Mouse (Mus musculus): ENCODE data around the gene B3gat3. TPM values are rescaled to one million over a fixed set of nuclear protein-coding genes. Genes with fewer than 3 reads are reported as not detected.
"Not testable (repeated sequence)": the region's sequence is repeated elsewhere in the genome, so short reads cannot be mapped to it uniquely, and the experiment has no call there.

Gene B3gat3
- total RNA-seq, 2 experiments from 2014 or later, result 56.3 to 66.1 TPM

- DNase-seq, result peak; percentile 59 to 77
These were observed 22.2 kb downstream of the B3gat3 start for GRCm38 (mm10) chr19:8942276-8942964.

DNA sequence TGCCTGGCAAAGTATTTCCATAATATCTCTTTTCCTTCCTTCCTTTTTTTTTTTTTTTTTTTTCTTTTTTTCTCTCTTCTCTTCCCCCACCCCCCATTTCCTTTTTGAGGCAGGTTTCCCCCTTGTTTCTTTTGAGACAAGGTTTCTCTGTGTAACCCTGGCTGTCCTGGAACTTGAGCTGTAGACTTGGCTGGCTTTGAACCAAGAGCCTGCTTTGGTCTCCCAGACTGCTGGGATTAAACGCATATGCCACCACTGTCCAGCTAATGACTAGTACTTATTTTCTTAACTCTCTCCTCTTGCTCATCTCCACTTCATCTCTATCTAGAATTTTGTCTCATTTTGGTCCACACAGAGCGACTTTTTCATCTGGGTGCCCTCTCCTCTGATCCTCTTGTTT lies 22.9 kb downstream of the B3gat3 start:
- no peak for DNase-seq

- DNase-seq, result no peak
These were observed 23.9 kb downstream of the B3gat3 start for GRCm38 (mm10) chr19:8944062-8944461.

DNA sequence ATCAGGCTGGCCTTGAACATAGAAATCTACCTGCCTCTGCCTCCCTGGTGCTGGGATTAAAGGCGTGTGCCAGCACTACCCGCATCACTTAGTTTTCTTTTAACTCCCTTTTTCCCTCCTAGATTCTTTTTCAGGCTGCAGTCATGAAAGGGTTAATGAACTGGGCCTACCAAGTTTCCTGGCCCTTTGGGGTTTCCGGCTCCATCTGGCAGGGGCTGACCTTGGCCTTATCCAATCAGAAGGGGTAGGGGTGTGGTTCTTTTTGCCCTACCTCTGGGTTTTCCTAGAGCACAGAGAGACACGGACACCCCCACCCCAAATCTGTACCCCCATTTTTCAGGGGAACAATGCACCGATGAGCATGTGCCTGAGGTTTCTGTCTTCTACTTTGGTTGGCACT lies 24.6 kb downstream of the B3gat3 start:
- peak; percentile 81 to 88 for DNase-seq

- no peak for DNase-seq
These were observed 25.1 kb downstream of the B3gat3 start for GRCm38 (mm10) chr19:8945251-8945650.

GRCm38 (mm10) chr19:8946929-8947328 lies 26.8 kb downstream of the B3gat3 start:
- no peak for DNase-seq

GRCm38 (mm10) chr19:8950190-8950589 lies 30.0 kb downstream of the B3gat3 start:
- DNase-seq, result no peak

DNA sequence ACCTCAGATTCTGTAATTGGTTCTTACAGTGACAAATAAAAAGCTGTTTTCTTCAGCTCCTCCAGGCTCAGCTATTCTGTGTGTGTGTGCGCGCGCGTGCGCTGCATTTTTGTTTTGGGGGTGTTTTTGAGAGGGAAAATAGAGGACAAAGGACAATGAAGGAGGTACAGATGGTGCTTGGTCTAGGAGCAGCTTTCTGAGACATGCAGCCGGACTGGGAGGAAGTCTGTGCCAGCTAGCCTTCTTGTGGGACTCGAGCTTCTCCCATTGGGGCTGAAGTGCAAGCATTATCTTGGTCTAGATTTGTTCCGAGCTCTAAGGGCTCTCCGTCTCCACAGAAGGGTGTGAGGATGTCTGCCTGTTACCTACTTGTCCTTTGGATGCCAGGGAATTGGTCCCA lies 32.1 kb downstream of the B3gat3 start:
- no peak for DNase-seq

DNA sequence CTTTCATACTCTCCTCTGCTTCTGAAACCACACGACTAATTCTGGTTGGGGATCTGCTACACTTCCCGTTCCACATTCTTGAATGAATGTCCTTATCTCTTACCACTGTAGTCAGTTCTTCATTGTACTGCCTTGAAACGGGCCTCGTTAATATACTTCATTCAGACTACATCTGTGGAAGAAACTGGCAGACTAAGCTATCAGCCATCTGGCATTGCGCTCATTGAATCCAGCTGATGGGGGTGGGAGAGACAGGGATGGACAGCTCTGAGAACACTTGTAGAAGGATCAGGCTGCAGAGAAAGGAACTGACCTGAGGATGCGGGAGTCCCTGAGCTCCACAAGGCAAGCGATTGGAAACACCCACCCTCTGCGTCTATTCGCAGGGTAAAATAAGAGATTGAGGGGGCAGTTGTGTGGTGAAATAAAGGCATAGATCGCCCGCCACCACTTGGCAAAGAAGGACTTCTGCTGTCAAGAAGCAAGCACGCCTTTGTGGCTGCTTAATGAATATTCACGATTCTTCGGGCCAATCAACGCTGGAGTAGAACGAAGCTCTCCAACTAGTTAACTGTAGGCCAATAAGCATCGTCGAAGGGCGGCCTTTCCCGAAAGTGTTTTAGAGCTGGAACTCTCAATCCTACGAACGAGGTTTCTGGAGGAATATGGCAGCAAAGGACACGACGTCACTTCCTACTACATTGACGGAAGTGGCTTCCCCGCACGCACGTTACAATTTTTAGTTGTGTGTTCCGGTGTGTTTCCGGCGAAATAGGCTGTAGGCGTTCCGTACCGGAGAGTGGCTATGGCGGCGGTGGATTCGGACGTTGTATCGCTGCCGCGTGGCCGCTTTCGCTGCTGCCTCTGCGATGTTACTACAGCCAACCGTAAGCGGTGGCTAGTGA lies 33.2 kb downstream of the B3gat3 start, which contains the start of gene Tut1:
Gene Tut1, plus strand, starts transcription at position 713 of the 905 bp plus-strand sequence.
- DNase-seq, result peak; percentile 87 to 88

- DNase-seq, result no peak
These were observed 34.0 kb downstream of the B3gat3 start for GRCm38 (mm10) chr19:8954171-8954570.

GRCm38 (mm10) chr19:8962256-8962655 lies 42.1 kb downstream of the B3gat3 start:
- DNase-seq, result no peak

DNA sequence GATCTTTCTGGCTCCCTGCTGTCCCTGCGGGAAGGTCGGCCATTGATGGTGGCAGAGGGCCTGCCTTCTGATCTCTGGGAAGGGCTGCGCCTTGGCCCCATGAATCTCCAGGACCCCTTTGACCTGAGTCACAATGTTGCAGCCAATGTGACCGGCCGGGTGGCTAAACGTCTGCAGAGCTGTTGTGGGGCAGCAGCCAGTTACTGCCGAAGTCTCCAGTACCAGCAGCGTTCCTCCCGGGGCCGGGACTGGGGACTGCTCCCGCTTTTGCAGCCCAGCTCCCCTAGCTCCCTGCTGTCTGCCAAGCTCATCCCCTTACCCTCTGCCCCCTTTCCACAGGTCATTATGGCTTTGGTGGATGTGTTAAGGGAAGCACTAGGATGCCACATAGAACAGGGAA lies 44.9 kb downstream of the B3gat3 start:
- DNase-seq, result no peak

DNA sequence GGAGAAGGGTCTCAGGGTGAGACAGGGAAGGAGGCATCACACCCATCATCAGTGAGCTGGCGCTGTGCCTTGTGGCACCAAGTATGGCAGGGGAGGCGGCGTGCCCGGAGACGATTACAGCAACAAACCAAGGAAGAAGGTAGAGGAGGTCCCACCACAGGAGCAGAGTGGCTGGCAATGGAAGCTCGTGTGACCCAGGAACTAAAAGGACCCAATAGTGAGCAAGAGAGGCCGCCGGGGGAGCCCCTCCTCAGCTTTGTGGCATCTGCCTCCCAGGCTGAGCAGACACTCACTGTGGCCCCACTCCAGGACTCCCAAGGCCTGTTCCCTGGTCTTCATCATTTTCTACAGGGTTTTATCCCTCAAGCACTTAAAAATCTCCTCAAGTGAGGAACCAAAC lies 45.6 kb downstream of the B3gat3 start:
- DNase-seq, result no peak

DNA sequence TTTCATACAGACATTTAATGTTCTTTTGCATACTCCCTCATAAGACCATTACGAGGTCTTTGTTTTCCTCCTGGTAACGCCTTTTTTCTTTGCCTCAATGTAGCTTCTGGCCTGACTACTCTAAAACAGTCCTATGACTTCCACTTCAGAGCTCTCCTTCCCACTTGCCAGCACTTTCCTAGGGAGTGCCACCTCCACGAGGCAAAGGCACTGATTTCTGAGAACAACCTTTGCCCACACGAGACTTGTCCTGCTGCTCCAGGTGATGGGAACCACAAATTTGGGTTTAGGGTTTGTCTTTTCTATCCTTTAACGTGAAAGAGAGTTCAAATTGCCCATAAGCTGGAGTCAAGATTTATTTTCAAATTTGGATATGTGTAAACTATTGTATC lies 46.0 kb downstream of the B3gat3 start:
- DNase-seq, result no peak

DNA sequence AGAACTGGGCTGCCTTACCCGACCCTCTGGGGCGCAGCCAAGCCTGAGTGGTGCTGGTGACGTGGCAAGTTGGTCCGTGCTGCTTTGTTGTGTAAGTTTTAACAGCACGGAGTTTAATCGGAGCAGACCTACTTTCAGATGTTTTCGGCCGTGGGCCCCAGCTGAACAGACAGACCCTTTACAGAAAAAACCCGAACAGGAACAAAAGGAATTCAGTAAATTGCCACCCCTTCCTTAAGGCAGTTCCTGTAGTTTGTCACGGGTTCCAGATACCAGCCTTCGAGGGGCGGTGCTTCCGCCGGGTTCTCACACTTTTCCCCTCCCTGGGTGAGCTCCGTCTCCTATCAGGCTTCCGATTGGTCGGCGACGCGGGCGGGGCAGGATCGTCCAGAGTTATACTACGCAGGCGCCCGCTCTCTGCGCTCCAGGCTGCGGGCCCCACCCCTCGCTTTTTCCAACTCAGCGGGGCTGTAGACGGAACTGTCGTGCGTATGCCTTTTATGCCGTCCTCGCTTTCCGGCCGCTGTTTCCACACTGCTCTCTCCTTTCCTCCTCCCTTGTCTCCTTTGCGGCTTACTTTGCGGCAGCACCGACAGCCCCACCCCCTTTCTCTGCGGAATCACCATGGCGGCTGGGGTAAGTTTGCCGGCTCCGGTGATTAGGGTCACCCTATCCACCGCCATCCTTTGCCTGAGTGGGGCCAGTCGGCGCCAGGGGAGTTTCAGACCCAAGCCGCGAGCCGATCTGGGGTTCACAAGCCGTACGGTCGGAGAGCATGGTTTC lies 46.6 kb downstream of the B3gat3 start, which contains the start of gene Eef1g:
Gene Eef1g, plus strand, starts transcription at position 452 of the 783 bp plus-strand sequence.
- DNase-seq, result peak; percentile 99

- no peak for DNase-seq
These were observed 47.2 kb downstream of the B3gat3 start for GRCm38 (mm10) chr19:8967373-8967743.

DNA sequence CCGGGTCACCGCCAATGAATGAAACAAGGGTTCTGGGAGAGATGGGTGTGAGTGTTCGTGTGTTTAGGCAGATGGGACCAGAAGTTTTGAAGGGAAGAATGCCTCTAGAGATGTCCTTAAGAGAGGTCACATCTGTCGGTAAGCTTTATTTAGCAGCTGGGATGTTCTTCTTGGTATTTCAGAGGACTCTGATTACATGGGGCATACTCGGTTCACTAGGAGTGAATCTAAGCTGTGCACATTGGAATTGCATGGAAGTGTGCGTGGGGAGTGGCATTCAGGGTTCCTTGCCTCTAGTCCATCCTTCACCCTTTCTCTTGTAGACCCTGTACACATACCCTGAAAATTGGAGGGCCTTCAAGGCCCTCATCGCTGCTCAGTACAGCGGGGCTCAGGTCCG lies 47.7 kb downstream of the B3gat3 start:
- no peak for DNase-seq

- not testable (repeated sequence) for DNase-seq
These were observed 52.3 kb downstream of the B3gat3 start for GRCm38 (mm10) chr19:8972491-8972890.

DNA sequence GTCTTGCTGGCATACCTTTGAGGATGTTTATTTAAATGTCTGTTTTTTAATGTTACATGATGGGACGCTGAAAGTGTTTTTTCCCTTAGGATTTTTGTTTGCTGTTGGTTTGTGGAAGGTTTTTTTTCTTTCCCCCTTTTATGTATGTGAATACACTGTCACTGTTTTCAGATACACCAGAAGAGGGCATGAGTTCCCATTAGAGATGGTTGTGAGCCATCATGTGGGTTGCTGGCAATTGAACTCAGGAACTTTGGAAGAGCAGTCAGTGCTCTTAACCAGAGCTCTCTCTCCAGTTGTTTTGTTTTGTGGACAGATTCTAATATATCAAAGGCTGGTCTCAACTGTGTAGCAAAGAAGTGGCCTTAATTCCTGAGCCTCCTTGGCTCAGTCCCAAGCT lies 54.5 kb downstream of the B3gat3 start:
- DNase-seq, result no peak

- DNase-seq, result peak; percentile 54 to 60
These were observed 55.3 kb downstream of the B3gat3 start for GRCm38 (mm10) chr19:8975491-8975890.

DNA sequence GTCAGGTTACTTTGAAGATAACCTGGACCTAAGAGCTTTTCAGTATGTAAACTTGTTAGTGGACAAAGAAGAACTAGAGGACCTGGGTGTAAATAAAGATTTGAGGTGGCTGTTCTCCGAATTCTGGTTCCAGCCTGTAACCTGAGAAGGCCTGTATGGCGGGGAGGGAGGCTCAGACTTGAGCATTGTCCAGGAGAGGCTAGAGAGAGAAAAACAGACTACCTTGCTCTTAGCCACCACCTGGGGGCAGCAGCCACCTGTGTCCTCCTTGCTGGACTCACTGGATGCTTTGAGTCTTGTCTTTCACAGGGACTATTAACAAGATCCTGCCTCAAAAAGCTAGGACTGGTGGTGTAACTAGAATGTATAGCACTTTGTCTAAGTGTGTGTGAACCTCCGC lies 56.4 kb downstream of the B3gat3 start:
- DNase-seq, result peak in 1 of 2 experiments; percentile 72

All from adrenal gland, postnatal 36 days (tissue).